Comparison of ENCODE assay signal across 10 mouse cellular contexts in the genomic region with DNA sequence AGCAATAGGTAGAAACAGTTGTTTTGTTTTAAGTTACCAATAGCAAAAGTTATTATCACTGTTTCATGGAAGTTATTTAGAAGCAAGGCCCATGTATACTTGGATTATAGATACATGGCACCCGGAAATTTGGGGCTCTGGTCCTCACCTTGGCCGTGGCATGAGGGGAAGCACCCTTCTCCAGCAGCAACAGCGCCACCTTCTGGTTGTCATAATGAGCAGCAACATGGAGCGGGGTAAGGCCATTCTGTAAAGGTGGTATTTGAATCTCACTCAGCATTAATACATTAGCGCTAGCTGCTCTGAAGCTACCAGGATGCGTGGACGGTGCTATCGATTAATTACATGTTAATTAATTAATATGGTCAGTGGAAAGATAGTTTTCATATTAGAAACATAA.
A peak's percentile ranks its signal among the peaks of the same experiment; 100 is the strongest.
DNase-seq lines count a peak whose midpoint lies in the region; ATAC-seq and TF ChIP-seq lines count a peak whose summit lies in the region.
"Had no signal": no experiment of that assay in that cellular context is flagged by ENCODE, and none has a peak within 500 bp of the region (broad histone marks: within the 10 kb centered on the region; RNA-seq: fewer than 3 reads in every experiment).

No protein-coding gene starts in this region.

- no peak overlapping the region for H3K4me2 ChIP-seq in hindbrain, postnatal 0 days (ENCODE audit: low read depth, low read length)
- no peak overlapping the region for H3K4me2 ChIP-seq in hindbrain, embryonic 12.5 days (replicated peaks)
- H3K4me2 ChIP-seq in neural tube, embryonic 13.5 days, result no peak overlapping the region
- H3K4me2 ChIP-seq: embryonic facial prominence, embryonic 15.5 days; liver, embryonic 13.5 days had no signal

- TF ChIP-seq CTCF in hindbrain, postnatal 0 days (IDR thresholded peaks at IDR 0.05; ENCODE audit: low read depth), result peak; percentile 75
- peak; percentile 74 for TF ChIP-seq CTCF in cerebellum, adult 2 months (IDR thresholded peaks at IDR 0.05; ENCODE audit: borderline replicate concordance, insufficient read depth, low read depth, low read length)

- H3K27ac ChIP-seq in hindbrain, postnatal 0 days, result no peak overlapping the region
- no peak overlapping the region for H3K27ac ChIP-seq in hindbrain, embryonic 12.5 days
- no peak overlapping the region for H3K27ac ChIP-seq in ES-E14 (ENCODE audit: insufficient read depth, low read depth, low read length, poor library complexity, severe bottlenecking)
- H3K27ac ChIP-seq in cerebellum, adult 2 months (ENCODE audit: insufficient read depth, low read length), result no peak overlapping the region
- no peak overlapping the region for H3K27ac ChIP-seq in neural tube, embryonic 13.5 days (replicated peaks)
- H3K27ac ChIP-seq: embryonic facial prominence, embryonic 15.5 days; liver, embryonic 13.5 days had no signal

- WGBS in hindbrain, postnatal 0 days, result 55% methylated on average over 8 of the region's 8 CpGs
- WGBS in hindbrain, embryonic 12.5 days, result 53% methylated on average over 8 of the region's 8 CpGs
- 54% methylated on average over 8 of the region's 8 CpGs for WGBS in cerebellum, adult 2 months
- WGBS in neural tube, embryonic 13.5 days, result 46% methylated on average over 8 of the region's 8 CpGs

- no peak for TF ChIP-seq POLR2A in cerebellum, adult 2 months (IDR thresholded peaks at IDR 0.05; ENCODE audit: borderline replicate concordance, insufficient read depth, low read length)

- ATAC-seq in hindbrain, postnatal 0 days, result peak; percentile 68
- no peak; the same call in 1 of the 2 replicates for ATAC-seq in hindbrain, embryonic 12.5 days (ENCODE audit: low FRiP score)
- ATAC-seq in neural tube, embryonic 13.5 days (ENCODE audit: low read depth), result peak; percentile 47

- H3K4me1 ChIP-seq in hindbrain, postnatal 0 days (ENCODE audit: insufficient read depth, low read length), result no peaks in the 10 kb centered on the region
- H3K4me1 ChIP-seq in hindbrain, embryonic 12.5 days, result no peaks in the 10 kb centered on the region
- no peaks in the 10 kb centered on the region for H3K4me1 ChIP-seq in ES-E14 (ENCODE audit: control insufficient read depth in 2 of 2, insufficient read depth in 2 of 2, low read length in 2 of 2, poor library complexity in 1 of 2)
- H3K4me1 ChIP-seq in cerebellum, adult 2 months (ENCODE audit: control insufficient read depth, insufficient read depth, low read length), result no peaks in the 10 kb centered on the region; the same call in 1 of the 2 replicates
- H3K4me1 ChIP-seq in neural tube, embryonic 13.5 days (replicated peaks), result no peaks in the 10 kb centered on the region
- H3K4me1 ChIP-seq: embryonic facial prominence, embryonic 15.5 days; liver, embryonic 13.5 days had no signal

- in situ Hi-C loops in ES-E14 (cut with MboI; ENCODE audit: low sequenced_read_pairs in 2 of 2, unreplicated experiment in 2 of 2), result no loop called here

- H3K4me3 ChIP-seq in hindbrain, postnatal 0 days (ENCODE audit: low read length), result no peak overlapping the region
- no peak overlapping the region for H3K4me3 ChIP-seq in hindbrain, embryonic 12.5 days
- no peak overlapping the region for H3K4me3 ChIP-seq in ES-E14 (ENCODE audit: insufficient read depth in 1 of 2, low read depth in 1 of 2, low read length in 2 of 2, poor library complexity in 1 of 2, severe bottlenecking in 1 of 2)
- H3K4me3 ChIP-seq in cerebellum, adult 2 months (replicated peaks; ENCODE audit: insufficient read depth, low read depth, low read length), result no peak overlapping the region
- no peak overlapping the region for H3K4me3 ChIP-seq in neural tube, embryonic 13.5 days
- H3K4me3 ChIP-seq: embryonic facial prominence, embryonic 15.5 days; liver, embryonic 13.5 days had no signal

- no peaks in the 10 kb centered on the region for H3K27me3 ChIP-seq in hindbrain, postnatal 0 days (ENCODE audit: insufficient read depth, low read length)
- H3K27me3 ChIP-seq in hindbrain, embryonic 12.5 days, result no peaks in the 10 kb centered on the region
- no peaks in the 10 kb centered on the region for H3K27me3 ChIP-seq in cerebellum, adult 2 months (ENCODE audit: control insufficient read depth, insufficient read depth, low read length)
- no peaks in the 10 kb centered on the region for H3K27me3 ChIP-seq in neural tube, embryonic 13.5 days
- H3K27me3 ChIP-seq: embryonic facial prominence, embryonic 15.5 days; liver, embryonic 13.5 days had no signal

- H3K36me3 ChIP-seq in hindbrain, postnatal 0 days (ENCODE audit: insufficient read depth, low read length), result peaks cover 19% of the 10 kb centered on the region; the same call in 1 of the 2 replicates
- H3K36me3 ChIP-seq in hindbrain, embryonic 12.5 days, result peaks cover 47% of the 10 kb centered on the region
- H3K36me3 ChIP-seq in ES-E14 (ENCODE audit: control insufficient read depth, insufficient read depth, low read length, poor library complexity, severe bottlenecking), result no peaks in the 10 kb centered on the region
- peaks cover 84% of the 10 kb centered on the region for H3K36me3 ChIP-seq in neural tube, embryonic 13.5 days
- H3K36me3 ChIP-seq: embryonic facial prominence, embryonic 15.5 days; liver, embryonic 13.5 days had no signal

- peak; percentile 74 for DNase-seq in hindbrain, postnatal 0 days (ENCODE audit: low spot score)
- peak; percentile 56 for DNase-seq in ES-E14 (ENCODE audit: low read depth, low spot score)
- DNase-seq in cerebellum, adult 2 months, result peak in 1 of 2 experiments; percentile 57
- peak; percentile 30 for DNase-seq in induced T-regulatory cell, adult 2 months (ENCODE audit: low read depth)
- no peak for DNase-seq in frontal cortex, postnatal 14 days (ENCODE audit: low spot score in 2 of 2)
- no peak for DNase-seq in right cerebral cortex, postnatal 36 days (ENCODE audit: low spot score in 2 of 2)
- DNase-seq: liver, embryonic 13.5 days had no signal

- H3K9me3 ChIP-seq in hindbrain, postnatal 0 days (ENCODE audit: low read length), result no peaks in the 10 kb centered on the region
- no peaks in the 10 kb centered on the region for H3K9me3 ChIP-seq in hindbrain, embryonic 12.5 days (replicated peaks)
- no peaks in the 10 kb centered on the region for H3K9me3 ChIP-seq in ES-E14 (ENCODE audit: control insufficient read depth, insufficient read depth, low read depth, low read length)
- H3K9me3 ChIP-seq in neural tube, embryonic 13.5 days, result no peaks in the 10 kb centered on the region
- H3K9me3 ChIP-seq: embryonic facial prominence, embryonic 15.5 days; liver, embryonic 13.5 days had no signal

- H3K9ac ChIP-seq in hindbrain, postnatal 0 days (replicated peaks; ENCODE audit: low read length), result no peak overlapping the region
- H3K9ac ChIP-seq in hindbrain, embryonic 12.5 days, result no peak overlapping the region
- H3K9ac ChIP-seq in ES-E14 (ENCODE audit: insufficient read depth, low read depth, low read length, poor library complexity, severe bottlenecking), result no peak overlapping the region
- H3K9ac ChIP-seq in neural tube, embryonic 13.5 days, result no peak overlapping the region
- H3K9ac ChIP-seq: embryonic facial prominence, embryonic 15.5 days; liver, embryonic 13.5 days had no signal

TF ChIP-seq in ES-E14, 5 proteins besides CTCF, POLR2A, EP300 and RAD21:
- TF ChIP-seq MAFK (IDR thresholded peaks at IDR 0.05; ENCODE audit: insufficient read depth, low read depth, low read length), result no peak
- 0 out of 2 replicates have a peak, but pooled peaks have one; percentile 15 for TF ChIP-seq ZC3H11A (IDR thresholded peaks at IDR 0.05; ENCODE audit: borderline replicate concordance, low read depth, low read length)

Comparison
In these comparisons a context has a peak if more than half of its experiments do, and no peak if none do; other contexts are left out.
1. DNase-seq: peak in hindbrain, postnatal 0 days (single experiment), ES-E14 (single experiment) and induced T-regulatory cell, adult 2 months (single experiment); none in frontal cortex, postnatal 14 days (0 of 2) and right cerebral cortex, postnatal 36 days (0 of 2).